Mouse (Mus musculus) liver, postnatal 0 days (tissue): ENCODE data around the gene Rhbdl3. TPM values are rescaled to one million over a fixed set of nuclear protein-coding genes. Genes with fewer than 3 reads are reported as not detected.

Experiments used
- ATAC-seq: fragments of 200-750 bp; cut with Nextera tagmentation; 2 replicates; pipeline ENCODE4 v1.8.0; 2017; ENCODE audit warnings: mild to moderate bottlenecking, moderate library complexity
- DNase-seq: peaks from one replicate; pipeline ENCODE4 v3.0.0-alpha.2; 2016
- H3K27ac ChIP-seq: fragments of 300-500 bp; sonication (generic); 2 replicates; pipeline ENCODE4 v1.5.1; 2014; ENCODE audit warnings: antibody characterized with exemption, moderate library complexity, mild to moderate bottlenecking, low read depth
- H3K27me3 ChIP-seq: fragments of 300-500 bp; sonication (generic); 2 replicates; pipeline ENCODE4 v1.6.1; 2014; ENCODE audit warnings: low read length, control low read depth, mixed read lengths; ENCODE audit not compliant: insufficient read depth
- H3K36me3 ChIP-seq: fragments of 300-500 bp; sonication (generic); replicated peaks from 2 replicates; pipeline ENCODE4 v1.6.1; 2014; ENCODE audit warnings: mild to moderate bottlenecking, control low read depth, low read length, moderate library complexity, mixed read lengths; ENCODE audit not compliant: insufficient read depth
- H3K4me1 ChIP-seq: fragments of 300-500 bp; sonication (generic); 2 replicates; pipeline ENCODE4 v1.6.1; 2014; ENCODE audit warnings: antibody characterized with exemption, mild to moderate bottlenecking, control low read depth; ENCODE audit not compliant: insufficient read depth
- H3K4me2 ChIP-seq: fragments of 300-500 bp; sonication (generic); 2 replicates; pipeline ENCODE4 v1.6.1; 2014; ENCODE audit warnings: low read depth, mild to moderate bottlenecking, low read length, moderate library complexity, mixed read lengths
- H3K4me3 ChIP-seq: fragments of 300-500 bp; sonication (generic); 2 replicates; pipeline ENCODE4 v1.5.1; 2014; ENCODE audit warnings: low read depth, low read length
- H3K9ac ChIP-seq: fragments of 300-500 bp; sonication (generic); replicated peaks from 2 replicates; pipeline ENCODE4 v1.6.1; 2014; ENCODE audit warnings: mild to moderate bottlenecking, moderate library complexity
- H3K9me3 ChIP-seq: fragments of 300-500 bp; sonication (generic); 2 replicates; pipeline ENCODE4 v1.6.1; 2016; ENCODE audit warnings: mild to moderate bottlenecking, control low read depth, low read length, mixed read lengths
- CTCF ChIP-seq: sonication (generic); IDR thresholded peaks from 2 replicates; pipeline ENCODE4 v1.5.1; 2016; ENCODE audit warnings: antibody characterized with exemption, low read depth
- EP300 ChIP-seq: IDR thresholded peaks from 2 replicates; pipeline ENCODE4 v1.6.1; 2016; ENCODE audit warnings: antibody characterized with exemption, low read depth, mild to moderate bottlenecking
- WGBS: fragments of 180-500 bp; shearing (Covaris S2); extraction: QIAGEN DNeasy Blood & Tissue Kit; methylation state at CpG from one replicate; pipeline ENCODE4 v1.1.7; 2014; ENCODE audit not compliant: insufficient replicate concordance; 5-methylcytosine and 5-hydroxymethylcytosine counted together
- polyA plus RNA-seq: library from polyadenylated mRNA; unstranded; fragments of >200 nt; fragmentation: Nextera tagmentation; extraction: Ambion mirVana; gene quantifications from 2 replicates; pipeline ENCODE4 v1.2.1, GENCODE M21; 2015

Gene Rhbdl3
- polyA plus RNA-seq, 1 experiment from 2014 or later = 0.05 TPM

GRCm38 (mm10) chr11:80385055-80385454 lies 84.3 kb downstream of the Rhbdl3 start:
- ATAC-seq = no peak
- 32% methylated on average over 4 of the region's 4 CpGs for WGBS
- peaks cover 22% of the 10 kb centered on the region for H3K4me1 ChIP-seq
- no peaks in the 10 kb centered on the region for H3K27me3 ChIP-seq
- peaks cover 40% of the 10 kb centered on the region for H3K36me3 ChIP-seq
- no peak for TF ChIP-seq EP300
- no peak for TF ChIP-seq CTCF
- H3K27ac ChIP-seq = no peak overlapping the region
- no peaks in the 10 kb centered on the region for H3K9me3 ChIP-seq
- peak overlapping the region; percentile 63 for H3K9ac ChIP-seq
- H3K4me2 ChIP-seq = peak overlapping the region; percentile 76
- peak overlapping the region; percentile 99 for H3K4me3 ChIP-seq
- no peak for DNase-seq

GRCm38 (mm10) chr11:80386790-80387189 lies 86.1 kb downstream of the Rhbdl3 start:
- H3K27me3 ChIP-seq = no peaks in the 10 kb centered on the region
- H3K4me1 ChIP-seq = peaks cover 21% of the 10 kb centered on the region
- no peak for TF ChIP-seq CTCF
- TF ChIP-seq EP300 = 0 out of 2 replicates have a peak, but pooled peaks have one; percentile 26
- H3K9ac ChIP-seq = peak overlapping the region; percentile 33; the same call in 1 of the 2 replicates
- no peak for DNase-seq
- peak overlapping the region; percentile 99 for H3K4me3 ChIP-seq
- peak overlapping the region; percentile 76 for H3K4me2 ChIP-seq
- H3K27ac ChIP-seq = no peak overlapping the region
- 38% methylated on average over 2 of the region's 2 CpGs for WGBS
- peaks cover 52% of the 10 kb centered on the region for H3K36me3 ChIP-seq
- no peak for ATAC-seq
- no peaks in the 10 kb centered on the region for H3K9me3 ChIP-seq

- Histone ChIP-seq H3K9me3 (no peaks in the 10 kb centered on the region), H3K9ac (no peak overlapping the region), H3K36me3 (peaks cover 75% of the 10 kb centered on the region), H3K4me1 (peaks cover 16% of the 10 kb centered on the region), H3K27ac (no peak overlapping the region), H3K4me3 (no peak overlapping the region), H3K4me2 (no peak overlapping the region), H3K27me3 (no peaks in the 10 kb centered on the region)
- TF ChIP-seq CTCF (no peak), EP300 (no peak)
- WGBS = 74% methylated on average over 1 of the region's 1 CpGs
- no peak for ATAC-seq
- DNase-seq = no peak
These were observed 89.2 kb downstream of the Rhbdl3 start for GRCm38 (mm10) chr11:80389885-80390284.

GRCm38 (mm10) chr11:80391407-80392120 lies 90.9 kb downstream of the Rhbdl3 start:
- Histone ChIP-seq H3K4me1 (peaks cover 3% of the 10 kb centered on the region; the same call in 1 of the 2 replicates), H3K36me3 (peaks cover 85% of the 10 kb centered on the region), H3K9me3 (no peaks in the 10 kb centered on the region), H3K27ac (no peak overlapping the region), H3K27me3 (no peaks in the 10 kb centered on the region), H3K4me3 (no peak overlapping the region), H3K9ac (no peak overlapping the region), H3K4me2 (no peak overlapping the region)
- TF ChIP-seq EP300 (no peak), CTCF (no peak)
- 97% methylated on average over 2 of the region's 2 CpGs for WGBS
- ATAC-seq = no peak
- DNase-seq = no peak

- ATAC-seq (no peak), DNase-seq (no peak)
- Histone ChIP-seq H3K27me3 (no peaks in the 10 kb centered on the region), H3K9ac (no peak overlapping the region), H3K36me3 (peaks cover 86% of the 10 kb centered on the region), H3K4me1 (no peaks in the 10 kb centered on the region), H3K4me2 (no peak overlapping the region), H3K27ac (no peak overlapping the region), H3K4me3 (no peak overlapping the region), H3K9me3 (no peaks in the 10 kb centered on the region)
- no peak for TF ChIP-seq EP300
- no peak for TF ChIP-seq CTCF
- WGBS = 94% methylated on average over 3 of the region's 3 CpGs
These were observed 95.2 kb downstream of the Rhbdl3 start for GRCm38 (mm10) chr11:80395930-80396329.

GRCm38 (mm10) chr11:80396617-80397016 lies 95.9 kb downstream of the Rhbdl3 start:
- ATAC-seq (no peak), DNase-seq (no peak)
- Histone ChIP-seq H3K4me2 (no peak overlapping the region), H3K9ac (no peak overlapping the region), H3K27me3 (no peaks in the 10 kb centered on the region), H3K4me1 (no peaks in the 10 kb centered on the region), H3K27ac (no peak overlapping the region), H3K36me3 (peaks cover 85% of the 10 kb centered on the region), H3K4me3 (no peak overlapping the region), H3K9me3 (no peaks in the 10 kb centered on the region)
- 89% methylated on average over 4 of the region's 4 CpGs for WGBS
- TF ChIP-seq EP300 = no peak
- no peak for TF ChIP-seq CTCF

Other genes with a start within 250 kb of the Rhbdl3 start
- gene Crlf3, start 219.9 kb upstream of the Rhbdl3 start, polyA plus RNA-seq = 45.7 and 47.8 TPM in 2 replicates
- gene Atad5, start 211.5 kb upstream of the Rhbdl3 start, polyA plus RNA-seq = 3.7 and 4.9 TPM in 2 replicates
- gene Tefm, start 158.7 kb upstream of the Rhbdl3 start, polyA plus RNA-seq = 17.1 and 18.0 TPM in 2 replicates
- gene Adap2, start 146.8 kb upstream of the Rhbdl3 start, polyA plus RNA-seq = 10.8 and 12.1 TPM in 2 replicates
- 6.8 and 7.7 TPM in 2 replicates for gene Rnf135, start 117.1 kb upstream of the Rhbdl3 start, polyA plus RNA-seq
- 22.7 and 24.6 TPM in 2 replicates for gene Rhot1, start 91.9 kb upstream of the Rhbdl3 start, polyA plus RNA-seq
- gene 5730455P16Rik, start 77.1 kb downstream of the Rhbdl3 start, polyA plus RNA-seq = 6.2 and 6.6 TPM in 2 replicates
- 68.9 and 71.6 TPM in 2 replicates for gene Zfp207, start 82.4 kb downstream of the Rhbdl3 start, polyA plus RNA-seq
- 128 and 143 TPM in 2 replicates for gene Psmd11, start 127.7 kb downstream of the Rhbdl3 start, polyA plus RNA-seq
- gene Cdk5r1, start 176.1 kb downstream of the Rhbdl3 start, polyA plus RNA-seq = 0.18 and 0.28 TPM in 2 replicates